Mouse (Mus musculus): Measurements from ENCODE around the gene Olfr1129. TPM values are rescaled to one million over a fixed set of nuclear protein-coding genes. Genes with fewer than 3 reads are reported as not detected.
"Not testable (repeated sequence)": the region's sequence is repeated elsewhere in the genome, so short reads cannot be mapped to it uniquely, and the experiment has no call there.

The Olfr1129 gene
- not detected in 2 replicates for polyA plus RNA-seq (2015; fragmentation: Nextera tagmentation; extraction: Ambion mirVana)

DNA sequence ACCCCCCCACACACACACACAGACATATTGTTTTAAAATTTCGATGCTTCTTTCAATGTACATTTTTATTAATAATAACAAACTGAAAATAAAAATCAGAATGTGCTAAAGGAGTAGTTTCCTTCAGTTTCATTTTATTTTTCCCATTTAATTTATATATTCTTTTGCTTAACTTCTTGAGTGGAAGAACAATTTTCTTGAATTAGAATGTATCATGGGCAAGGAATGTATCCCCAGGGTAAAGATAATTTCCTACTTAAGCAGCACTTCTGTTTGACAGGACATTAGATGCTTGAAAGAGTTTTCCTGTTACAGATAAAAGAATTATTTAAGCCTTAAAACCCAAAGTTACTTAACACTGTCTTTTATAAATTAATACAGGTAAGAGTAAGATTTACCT, at the start of gene Olfr1129:
Gene Olfr1129, plus strand, starts transcription at position 301 of the 400 bp plus-strand sequence.
- H3K4me1 ChIP-seq (ENCODE audit: control insufficient read depth, low read depth, low read length); H3K36me3 ChIP-seq (ENCODE audit: control insufficient read depth, insufficient read depth); H3K27me3 ChIP-seq (ENCODE audit: control insufficient read depth, insufficient read depth, low read depth, low read length); H3K4me3 ChIP-seq (ENCODE audit: low read depth, low read length); ATAC-seq (ENCODE audit: low read depth); H3K9ac ChIP-seq (ENCODE audit: low read depth, low read length); H3K4me2 ChIP-seq (ENCODE audit: low read depth, low read length); H3K9me3 ChIP-seq (replicated peaks; ENCODE audit: control insufficient read depth, low read length); H3K27ac ChIP-seq (ENCODE audit: low read length): not testable (repeated sequence)
- 31% methylated on average over 1 of the region's 1 CpGs for WGBS (ENCODE audit: insufficient replicate concordance)

DNA sequence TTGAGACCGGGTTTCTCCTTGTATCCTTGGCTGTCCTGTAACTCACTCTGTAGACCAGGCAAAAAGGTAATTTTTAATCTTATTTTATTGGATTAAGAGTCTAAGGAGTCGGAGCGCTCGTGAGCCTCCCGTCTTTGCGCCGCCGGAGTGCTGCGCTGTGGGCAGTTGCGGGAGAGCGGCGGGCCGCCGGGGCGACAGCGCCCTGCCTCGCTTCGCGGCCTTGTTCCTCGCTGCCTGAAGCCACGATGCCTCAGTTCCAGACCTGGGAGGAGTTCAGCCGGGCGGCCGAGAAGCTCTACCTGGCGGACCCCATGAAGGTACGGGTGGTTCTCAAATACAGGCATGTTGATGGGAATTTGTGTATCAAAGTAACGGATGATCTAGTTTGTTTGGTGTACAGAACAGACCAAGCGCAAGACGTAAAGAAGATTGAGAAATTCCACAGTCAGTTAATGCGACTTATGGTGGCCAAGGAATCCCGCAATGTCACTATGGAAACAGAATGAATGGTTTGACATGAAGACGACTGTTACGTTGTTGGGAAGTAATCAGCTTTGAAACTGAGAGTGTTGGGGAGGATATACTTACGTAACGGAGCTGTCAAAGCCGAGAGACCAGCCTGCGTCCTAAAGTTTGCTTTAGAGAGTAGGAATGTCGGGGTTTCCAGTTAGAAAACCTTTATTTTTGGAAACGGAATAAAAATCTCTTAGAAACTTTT, 47.6 kb upstream of the Olfr1129 start:
- H3K27me3 ChIP-seq (ENCODE audit: control insufficient read depth, insufficient read depth, low read depth, low read length); H3K27ac ChIP-seq (ENCODE audit: low read length); H3K4me1 ChIP-seq (ENCODE audit: control insufficient read depth, low read depth, low read length); H3K36me3 ChIP-seq (ENCODE audit: control insufficient read depth, insufficient read depth); H3K9ac ChIP-seq (ENCODE audit: low read depth, low read length); ATAC-seq (ENCODE audit: low read depth); H3K4me3 ChIP-seq (ENCODE audit: low read depth, low read length); H3K9me3 ChIP-seq (replicated peaks; ENCODE audit: control insufficient read depth, low read length); H3K4me2 ChIP-seq (ENCODE audit: low read depth, low read length): not testable (repeated sequence)
- 33% methylated on average over 38 of the region's 39 CpGs for WGBS (ENCODE audit: insufficient replicate concordance)

DNA sequence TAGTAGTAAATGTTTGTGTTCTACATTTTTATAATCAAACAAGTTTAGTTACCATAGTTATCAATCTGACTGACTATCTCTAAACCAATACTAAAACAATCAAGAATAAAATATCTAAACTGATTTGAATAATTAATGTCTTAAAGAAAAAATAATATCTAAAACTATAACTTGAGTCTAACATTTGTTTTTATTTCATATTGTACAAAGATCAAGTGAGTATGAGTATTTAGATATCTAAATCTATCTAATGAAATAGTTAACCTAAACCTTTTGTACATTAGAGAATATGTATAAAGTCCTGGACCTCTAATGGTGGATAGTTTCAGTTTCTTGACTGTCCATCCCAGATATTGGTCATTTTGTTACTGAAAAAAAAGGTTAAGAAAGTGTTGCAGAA, 42.2 kb upstream of the Olfr1129 start, which contains the start of gene Olfr153:
Gene Olfr153, plus strand, starts transcription at position 301 of the 400 bp plus-strand sequence.
- Histone ChIP-seq H3K9me3 (replicated peaks; ENCODE audit: control insufficient read depth, low read length) (no peaks in the 10 kb centered on the region), H3K4me2 (ENCODE audit: low read depth, low read length) (no peak within 1 kb of the TSS), H3K4me3 (ENCODE audit: low read depth, low read length) (no peak within 1 kb of the TSS), H3K36me3 (ENCODE audit: control insufficient read depth, insufficient read depth) (no peaks in the 10 kb centered on the region), H3K4me1 (ENCODE audit: control insufficient read depth, low read depth, low read length) (no peaks in the 10 kb centered on the region), H3K27me3 (ENCODE audit: control insufficient read depth, insufficient read depth, low read depth, low read length) (no peaks in the 10 kb centered on the region), H3K27ac (ENCODE audit: low read length) (no peak within 1 kb of the TSS), H3K9ac (ENCODE audit: low read depth, low read length) (no peak within 1 kb of the TSS)
- ATAC-seq (ENCODE audit: low read depth): no peak

DNA sequence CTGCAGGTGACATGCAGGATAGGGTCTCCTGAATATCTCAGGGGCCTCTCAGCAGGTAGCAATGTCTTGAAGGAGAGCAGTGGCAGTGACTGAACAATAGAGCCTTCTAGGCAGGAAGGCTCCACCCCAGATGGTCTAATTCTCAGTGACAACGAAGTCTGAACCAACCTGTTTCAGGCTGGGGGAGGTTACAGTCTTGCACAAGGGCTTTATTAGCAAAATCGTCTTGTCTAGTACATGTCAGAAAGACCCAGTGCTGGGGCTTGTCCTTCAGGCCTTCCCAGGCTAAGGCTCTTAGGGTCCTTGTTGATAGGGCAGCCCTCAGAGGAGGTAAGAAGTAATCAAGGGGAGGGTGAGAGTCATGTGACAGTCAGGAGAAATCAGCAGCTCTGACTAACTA, 38.9 kb upstream of the Olfr1129 start:
- WGBS (ENCODE audit: insufficient replicate concordance): 41% methylated on average over 2 of the region's 2 CpGs
- Histone ChIP-seq H3K4me1 (ENCODE audit: control insufficient read depth, low read depth, low read length) (no peaks in the 10 kb centered on the region), H3K4me3 (ENCODE audit: low read depth, low read length) (no peak overlapping the region), H3K4me2 (ENCODE audit: low read depth, low read length) (no peak overlapping the region), H3K27ac (ENCODE audit: low read length) (no peak overlapping the region), H3K36me3 (ENCODE audit: control insufficient read depth, insufficient read depth) (no peaks in the 10 kb centered on the region), H3K9ac (ENCODE audit: low read depth, low read length) (no peak overlapping the region), H3K9me3 (replicated peaks; ENCODE audit: control insufficient read depth, low read length) (no peaks in the 10 kb centered on the region), H3K27me3 (ENCODE audit: control insufficient read depth, insufficient read depth, low read depth, low read length) (no peaks in the 10 kb centered on the region)
- ATAC-seq (ENCODE audit: low read depth): no peak

DNA sequence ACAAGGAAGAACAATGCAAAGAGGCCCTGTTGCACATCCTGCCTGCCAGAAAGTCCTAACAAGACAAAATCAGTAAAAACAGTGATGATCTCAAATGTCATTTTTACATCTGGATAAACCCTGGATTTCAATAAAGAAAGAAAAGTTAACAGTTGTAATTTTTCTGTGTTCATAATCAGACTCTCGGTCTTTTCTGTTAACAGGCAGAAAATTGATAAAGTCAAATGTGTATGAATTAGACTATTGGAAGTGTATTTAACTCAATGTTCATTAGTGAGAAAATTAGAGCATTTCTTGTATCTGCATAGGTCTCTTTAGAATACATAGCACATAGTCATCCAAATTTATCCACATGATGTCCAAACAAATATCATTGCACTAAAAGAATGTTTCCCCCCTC, 28.3 kb upstream of the Olfr1129 start, which contains the start of gene Olfr1128:
Gene Olfr1128, minus strand, starts transcription at position 101 of the 400 bp plus-strand sequence.
- H3K9me3 ChIP-seq (replicated peaks; ENCODE audit: control insufficient read depth, low read length): no peaks in the 10 kb centered on the region
- H3K27ac ChIP-seq (ENCODE audit: low read length): no peak within 1 kb of the TSS
- no peaks in the 10 kb centered on the region for H3K36me3 ChIP-seq (ENCODE audit: control insufficient read depth, insufficient read depth)
- no peak within 1 kb of the TSS for H3K4me2 ChIP-seq (ENCODE audit: low read depth, low read length)
- H3K27me3 ChIP-seq (ENCODE audit: control insufficient read depth, insufficient read depth, low read depth, low read length): no peaks in the 10 kb centered on the region
- no peak for ATAC-seq (ENCODE audit: low read depth)
- 55% methylated on average over 1 of the region's 1 CpGs for WGBS (ENCODE audit: insufficient replicate concordance)
- H3K9ac ChIP-seq (ENCODE audit: low read depth, low read length): no peak within 1 kb of the TSS
- H3K4me3 ChIP-seq (ENCODE audit: low read depth, low read length): no peak within 1 kb of the TSS
- H3K4me1 ChIP-seq (ENCODE audit: control insufficient read depth, low read depth, low read length): no peaks in the 10 kb centered on the region

DNA sequence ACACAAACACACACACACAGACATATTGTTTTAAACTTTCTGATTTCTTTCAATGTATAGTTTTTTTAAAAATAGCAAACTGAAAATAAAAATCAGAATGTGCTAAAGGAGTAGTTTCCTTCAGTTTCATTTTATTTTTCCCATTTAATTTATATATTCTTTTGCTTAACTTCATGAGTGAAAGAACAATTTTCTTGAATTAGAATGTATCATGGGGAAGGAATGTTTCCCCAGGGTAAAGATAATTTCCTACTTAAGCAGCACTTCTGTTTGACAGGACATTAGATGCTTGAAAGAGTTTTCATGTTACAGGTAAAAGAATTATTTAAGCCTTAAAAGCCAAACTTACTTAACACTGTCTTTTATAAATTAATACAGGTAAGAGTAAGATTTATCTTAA, 32.2 kb downstream of the Olfr1129 start, which contains the start of gene Olfr1130:
Gene Olfr1130, plus strand, starts transcription at position 301 of the 400 bp plus-strand sequence.
- H3K4me3 ChIP-seq (ENCODE audit: low read depth, low read length); H3K36me3 ChIP-seq (ENCODE audit: control insufficient read depth, insufficient read depth); H3K27me3 ChIP-seq (ENCODE audit: control insufficient read depth, insufficient read depth, low read depth, low read length); ATAC-seq (ENCODE audit: low read depth); H3K9me3 ChIP-seq (replicated peaks; ENCODE audit: control insufficient read depth, low read length); H3K4me1 ChIP-seq (ENCODE audit: control insufficient read depth, low read depth, low read length); H3K4me2 ChIP-seq (ENCODE audit: low read depth, low read length); H3K9ac ChIP-seq (ENCODE audit: low read depth, low read length); H3K27ac ChIP-seq (ENCODE audit: low read length): not testable (repeated sequence)

DNA sequence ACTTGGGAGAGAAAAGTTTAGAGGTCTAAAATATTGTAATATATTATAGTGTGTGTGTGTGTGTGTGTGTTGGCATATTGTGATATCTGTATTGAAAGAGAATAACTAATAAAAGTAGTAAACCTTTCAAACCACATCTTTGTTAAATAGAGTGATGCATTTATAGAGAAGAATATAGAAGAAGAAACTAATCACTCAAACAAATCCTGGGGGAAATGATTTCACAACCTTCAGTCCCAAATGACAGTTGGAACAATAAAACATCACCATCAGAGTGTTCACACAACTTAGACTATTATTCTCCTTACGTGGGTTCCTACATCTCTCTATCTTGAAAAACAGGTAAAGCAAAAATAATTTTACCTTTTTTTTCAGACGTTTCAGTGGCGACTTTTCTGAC, 53.1 kb downstream of the Olfr1129 start, which contains the start of gene Olfr1131:
Gene Olfr1131, plus strand, starts transcription at position 301 of the 400 bp plus-strand sequence.
- Histone ChIP-seq H3K9ac (ENCODE audit: low read depth, low read length) (no peak within 1 kb of the TSS), H3K36me3 (ENCODE audit: control insufficient read depth, insufficient read depth) (no peaks in the 10 kb centered on the region)
- ATAC-seq (ENCODE audit: low read depth): no peak

More for the DNA sequence above, 53.1 kb downstream of the Olfr1129 start, which contains the start of gene Olfr1131:
- Histone ChIP-seq H3K9me3 (replicated peaks; ENCODE audit: control insufficient read depth, low read length) (no peaks in the 10 kb centered on the region), H3K4me2 (ENCODE audit: low read depth, low read length) (no peak within 1 kb of the TSS), H3K27me3 (ENCODE audit: control insufficient read depth, insufficient read depth, low read depth, low read length) (no peaks in the 10 kb centered on the region), H3K4me3 (ENCODE audit: low read depth, low read length) (no peak within 1 kb of the TSS), H3K27ac (ENCODE audit: low read length) (no peak within 1 kb of the TSS), H3K4me1 (ENCODE audit: control insufficient read depth, low read depth, low read length) (no peaks in the 10 kb centered on the region)
- WGBS (ENCODE audit: insufficient replicate concordance): 46% methylated on average over 3 of the region's 3 CpGs

Other genes with a start within 250 kb of the Olfr1129 start
- gene Olfr1120, start 219.1 kb upstream of the Olfr1129 start, polyA plus RNA-seq (2015; fragmentation: Nextera tagmentation; extraction: Ambion mirVana): not detected in 2 replicates
- gene Olfr1121, start 204.0 kb upstream of the Olfr1129 start, polyA plus RNA-seq (2015; fragmentation: Nextera tagmentation; extraction: Ambion mirVana): not detected in 2 replicates
- gene Olfr1122, start 188.1 kb upstream of the Olfr1129 start, polyA plus RNA-seq (2015; fragmentation: Nextera tagmentation; extraction: Ambion mirVana): not detected in 2 replicates
- gene Olfr1123, start 157.3 kb upstream of the Olfr1129 start, polyA plus RNA-seq (2015; fragmentation: Nextera tagmentation; extraction: Ambion mirVana): not detected in 2 replicates
- gene Olfr1124, start 143.6 kb upstream of the Olfr1129 start, polyA plus RNA-seq (2015; fragmentation: Nextera tagmentation; extraction: Ambion mirVana): not detected in 2 replicates
- not detected in 2 replicates for gene Olfr1126, start 119.9 kb upstream of the Olfr1129 start, polyA plus RNA-seq (2015; fragmentation: Nextera tagmentation; extraction: Ambion mirVana)
- gene Pramel7, start 76.8 kb upstream of the Olfr1129 start, polyA plus RNA-seq (2015; fragmentation: Nextera tagmentation; extraction: Ambion mirVana): not detected in 2 replicates
- gene Pramel6, start 67.3 kb upstream of the Olfr1129 start, polyA plus RNA-seq (2015; fragmentation: Nextera tagmentation; extraction: Ambion mirVana): not detected in 2 replicates
- not detected in 2 replicates for gene Olfr153, start 42.1 kb upstream of the Olfr1129 start, polyA plus RNA-seq (2015; fragmentation: Nextera tagmentation; extraction: Ambion mirVana)
- not detected in 2 replicates for gene Olfr1128, start 28.4 kb upstream of the Olfr1129 start, polyA plus RNA-seq (2015; fragmentation: Nextera tagmentation; extraction: Ambion mirVana)
- gene Olfr1130, start 32.3 kb downstream of the Olfr1129 start, polyA plus RNA-seq (2015; fragmentation: Nextera tagmentation; extraction: Ambion mirVana): not detected in 2 replicates
- not detected in 2 replicates for gene Olfr1131, start 53.2 kb downstream of the Olfr1129 start, polyA plus RNA-seq (2015; fragmentation: Nextera tagmentation; extraction: Ambion mirVana)
- gene Olfr1132, start 63.6 kb downstream of the Olfr1129 start, polyA plus RNA-seq (2015; fragmentation: Nextera tagmentation; extraction: Ambion mirVana): not detected in 2 replicates
- gene Olfr1133, start 73.5 kb downstream of the Olfr1129 start, polyA plus RNA-seq (2015; fragmentation: Nextera tagmentation; extraction: Ambion mirVana): not detected in 2 replicates
- gene Olfr1134, start 84.6 kb downstream of the Olfr1129 start, polyA plus RNA-seq (2015; fragmentation: Nextera tagmentation; extraction: Ambion mirVana): not detected in 2 replicates
- gene Olfr1135, start 99.8 kb downstream of the Olfr1129 start, polyA plus RNA-seq (2015; fragmentation: Nextera tagmentation; extraction: Ambion mirVana): not detected in 2 replicates
- gene Olfr1136, start 120.0 kb downstream of the Olfr1129 start, polyA plus RNA-seq (2015; fragmentation: Nextera tagmentation; extraction: Ambion mirVana): not detected in 2 replicates
- gene Olfr1137, start 139.3 kb downstream of the Olfr1129 start, polyA plus RNA-seq (2015; fragmentation: Nextera tagmentation; extraction: Ambion mirVana): not detected in 2 replicates
- gene Olfr1138, start 166.1 kb downstream of the Olfr1129 start, polyA plus RNA-seq (2015; fragmentation: Nextera tagmentation; extraction: Ambion mirVana): not detected in 2 replicates
- gene Olfr1140, start 169.8 kb downstream of the Olfr1129 start, polyA plus RNA-seq (2015; fragmentation: Nextera tagmentation; extraction: Ambion mirVana): not detected in 2 replicates
- gene Olfr1141, start 180.1 kb downstream of the Olfr1129 start, polyA plus RNA-seq (2015; fragmentation: Nextera tagmentation; extraction: Ambion mirVana): not detected in 2 replicates
- not detected in 2 replicates for gene Olfr152, start 205.6 kb downstream of the Olfr1129 start, polyA plus RNA-seq (2015; fragmentation: Nextera tagmentation; extraction: Ambion mirVana)
- gene Olfr1143, start 226.7 kb downstream of the Olfr1129 start, polyA plus RNA-seq (2015; fragmentation: Nextera tagmentation; extraction: Ambion mirVana): not detected in 2 replicates
- gene Olfr1145, start 235.9 kb downstream of the Olfr1129 start, polyA plus RNA-seq (2015; fragmentation: Nextera tagmentation; extraction: Ambion mirVana): not detected in 2 replicates

Data from liver, embryonic 16.5 days (tissue).